Mouse (Mus musculus): ENCODE results near the gene Dppa2. TPM values are rescaled to one million over a fixed set of nuclear protein-coding genes. Genes with fewer than 3 reads are reported as not detected.

Gene Dppa2
- polyA plus RNA-seq, 1 experiment from 2014 or later, result not detected

GRCm38 (mm10) chr16:48328420-48328819 is 24.7 kb downstream of the Dppa2 start:
- H3K9ac ChIP-seq (ENCODE audit: low read depth, low read length), result no peak overlapping the region
- no peak overlapping the region for H3K4me2 ChIP-seq (ENCODE audit: low read length)
- H3K4me3 ChIP-seq (replicated peaks; ENCODE audit: low read depth, low read length), result no peak overlapping the region
- TF ChIP-seq CTCF (IDR thresholded peaks at IDR 0.05; ENCODE audit: low read depth), result peak; percentile 21; the same call in 1 of the 2 replicates
- H3K27me3 ChIP-seq (ENCODE audit: insufficient read depth, low read length), result no peaks in the 10 kb centered on the region
- no peaks in the 10 kb centered on the region for H3K4me1 ChIP-seq (replicated peaks; ENCODE audit: insufficient read depth, low read length)
- H3K27ac ChIP-seq, result no peak overlapping the region
- no peaks in the 10 kb centered on the region for H3K36me3 ChIP-seq (ENCODE audit: insufficient read depth, low read length)
- ATAC-seq (replicated peaks; ENCODE audit: low FRiP score, low read depth) (no peak), DNase-seq (ENCODE audit: low spot score) (no peak)
- 94% methylated on average over 2 of the region's 2 CpGs for WGBS
- no peaks in the 10 kb centered on the region for H3K9me3 ChIP-seq (replicated peaks; ENCODE audit: low read length)

DNA sequence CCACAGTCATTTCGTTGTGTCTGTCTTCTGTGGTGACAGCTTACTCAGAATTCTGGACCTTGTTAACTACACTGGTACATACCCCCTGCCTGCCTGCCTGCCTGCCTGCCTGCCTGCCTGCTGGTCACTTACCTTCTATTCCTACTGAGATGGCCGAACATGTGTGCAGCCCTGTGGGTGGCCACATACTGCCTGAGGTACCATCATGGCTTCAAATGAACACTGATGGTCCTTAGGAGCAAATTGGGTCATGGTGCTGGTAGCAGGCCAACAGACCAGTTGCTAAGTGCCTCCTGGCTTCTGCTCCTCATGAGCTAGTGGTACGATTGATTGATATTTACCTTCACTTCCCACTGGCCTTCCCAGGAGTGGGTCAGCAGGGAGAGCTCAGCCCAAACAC is 28.1 kb downstream of the Dppa2 start:
- H3K9me3 ChIP-seq (replicated peaks; ENCODE audit: low read length), result no peaks in the 10 kb centered on the region
- H3K9ac ChIP-seq (ENCODE audit: low read depth, low read length), result no peak overlapping the region
- no peak for TF ChIP-seq CTCF (IDR thresholded peaks at IDR 0.05; ENCODE audit: low read depth)
- WGBS, result 78% methylated on average over 3 of the region's 3 CpGs
- DNase-seq (ENCODE audit: low spot score), result no peak
- H3K27ac ChIP-seq, result no peak overlapping the region
- no peak overlapping the region for H3K4me3 ChIP-seq (replicated peaks; ENCODE audit: low read depth, low read length)
- ATAC-seq (replicated peaks; ENCODE audit: low FRiP score, low read depth), result no peak
- no peaks in the 10 kb centered on the region for H3K36me3 ChIP-seq (ENCODE audit: insufficient read depth, low read length)
- H3K4me2 ChIP-seq (ENCODE audit: low read length), result no peak overlapping the region
- no peaks in the 10 kb centered on the region for H3K27me3 ChIP-seq (ENCODE audit: insufficient read depth, low read length)
- no peaks in the 10 kb centered on the region for H3K4me1 ChIP-seq (replicated peaks; ENCODE audit: insufficient read depth, low read length)

DNA sequence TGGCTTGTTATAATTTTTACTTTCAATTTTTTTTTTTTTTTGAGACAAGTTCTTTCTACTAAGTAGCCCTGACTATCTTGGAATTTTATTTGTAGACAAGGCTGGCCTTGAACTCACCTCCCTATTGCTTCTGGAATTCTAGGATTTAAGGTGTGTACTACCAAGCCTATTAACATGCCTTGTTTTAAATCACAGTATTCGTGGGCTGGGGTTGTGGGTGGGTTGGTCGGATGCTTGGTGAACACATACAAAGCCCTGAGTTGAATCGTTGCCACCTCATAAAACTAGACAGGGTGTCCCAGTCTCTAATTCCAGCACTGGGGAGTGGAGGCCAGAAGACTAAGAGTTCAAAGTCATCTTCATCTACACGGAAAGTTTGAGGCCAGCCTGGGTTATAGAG is 31.6 kb downstream of the Dppa2 start:
- no peak overlapping the region for H3K4me2 ChIP-seq (ENCODE audit: low read length)
- H3K9ac ChIP-seq (ENCODE audit: low read depth, low read length), result no peak overlapping the region
- H3K4me3 ChIP-seq (replicated peaks; ENCODE audit: low read depth, low read length), result no peak overlapping the region
- H3K36me3 ChIP-seq (ENCODE audit: insufficient read depth, low read length), result no peaks in the 10 kb centered on the region
- ATAC-seq (replicated peaks; ENCODE audit: low FRiP score, low read depth) (no peak), DNase-seq (ENCODE audit: low spot score) (no peak)
- 77% methylated on average over 4 of the region's 4 CpGs for WGBS
- H3K27ac ChIP-seq, result no peak overlapping the region
- TF ChIP-seq CTCF (IDR thresholded peaks at IDR 0.05; ENCODE audit: low read depth), result no peak
- no peaks in the 10 kb centered on the region for H3K9me3 ChIP-seq (replicated peaks; ENCODE audit: low read length)
- no peaks in the 10 kb centered on the region for H3K27me3 ChIP-seq (ENCODE audit: insufficient read depth, low read length)
- no peaks in the 10 kb centered on the region for H3K4me1 ChIP-seq (replicated peaks; ENCODE audit: insufficient read depth, low read length)

DNA sequence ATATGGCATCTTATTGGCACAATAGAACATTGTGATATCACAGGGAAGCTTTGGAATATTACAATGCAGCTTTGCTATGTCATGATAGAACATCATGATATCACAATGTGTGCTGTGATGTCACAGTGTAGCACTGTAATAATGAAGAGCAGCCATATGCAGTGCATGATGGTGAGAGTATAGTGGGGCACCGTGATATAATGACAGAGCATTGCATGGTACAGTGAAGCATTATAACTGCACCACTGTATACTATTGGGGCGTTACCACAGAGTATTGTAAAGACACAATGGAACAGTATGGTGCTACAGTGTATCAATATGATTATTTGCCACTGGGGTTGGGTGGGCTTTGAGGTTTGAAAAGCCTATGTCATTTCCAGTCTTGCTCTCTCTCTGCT is 40.5 kb downstream of the Dppa2 start:
- no peaks in the 10 kb centered on the region for H3K9me3 ChIP-seq (replicated peaks; ENCODE audit: low read length)
- no peak overlapping the region for H3K9ac ChIP-seq (ENCODE audit: low read depth, low read length)
- H3K27ac ChIP-seq, result no peak overlapping the region
- no peak for TF ChIP-seq CTCF (IDR thresholded peaks at IDR 0.05; ENCODE audit: low read depth)
- no peak overlapping the region for H3K4me2 ChIP-seq (ENCODE audit: low read length)
- H3K27me3 ChIP-seq (ENCODE audit: insufficient read depth, low read length), result no peaks in the 10 kb centered on the region
- DNase-seq (ENCODE audit: low spot score), result no peak
- H3K4me3 ChIP-seq (replicated peaks; ENCODE audit: low read depth, low read length), result no peak overlapping the region
- H3K4me1 ChIP-seq (replicated peaks; ENCODE audit: insufficient read depth, low read length), result no peaks in the 10 kb centered on the region
- WGBS, result 85% methylated on average over 2 of the region's 2 CpGs
- H3K36me3 ChIP-seq (ENCODE audit: insufficient read depth, low read length), result no peaks in the 10 kb centered on the region
- no peak for ATAC-seq (replicated peaks; ENCODE audit: low FRiP score, low read depth)

DNA sequence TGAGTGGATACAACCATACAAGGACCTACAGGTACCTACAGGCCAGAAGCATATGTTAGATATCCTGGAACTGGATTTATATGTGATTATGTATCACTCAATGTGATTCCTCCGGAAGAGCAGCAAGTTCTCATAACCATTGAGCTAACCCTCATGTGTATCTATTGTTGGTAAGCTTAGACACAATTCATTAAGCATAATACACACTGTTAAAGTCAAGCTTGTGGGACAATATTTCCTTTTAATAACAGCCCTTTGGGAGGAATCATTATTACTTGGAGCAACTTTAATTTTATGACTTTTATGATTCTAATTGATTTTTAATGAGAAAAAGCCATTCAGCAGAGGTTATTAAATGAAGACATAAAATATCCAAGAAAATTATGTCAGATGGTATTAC is 43.5 kb downstream of the Dppa2 start:
- H3K27me3 ChIP-seq (ENCODE audit: insufficient read depth, low read length), result no peaks in the 10 kb centered on the region
- 89% methylated on average over 1 of the region's 1 CpGs for WGBS
- no peaks in the 10 kb centered on the region for H3K36me3 ChIP-seq (ENCODE audit: insufficient read depth, low read length)
- H3K4me1 ChIP-seq (replicated peaks; ENCODE audit: insufficient read depth, low read length), result no peaks in the 10 kb centered on the region
- ATAC-seq (replicated peaks; ENCODE audit: low FRiP score, low read depth), result no peak
- DNase-seq (ENCODE audit: low spot score), result no peak
- no peak overlapping the region for H3K4me2 ChIP-seq (ENCODE audit: low read length)
- H3K4me3 ChIP-seq (replicated peaks; ENCODE audit: low read depth, low read length), result no peak overlapping the region
- no peaks in the 10 kb centered on the region for H3K9me3 ChIP-seq (replicated peaks; ENCODE audit: low read length)
- no peak for TF ChIP-seq CTCF (IDR thresholded peaks at IDR 0.05; ENCODE audit: low read depth)
- H3K27ac ChIP-seq, result no peak overlapping the region
- no peak overlapping the region for H3K9ac ChIP-seq (ENCODE audit: low read depth, low read length)

DNA sequence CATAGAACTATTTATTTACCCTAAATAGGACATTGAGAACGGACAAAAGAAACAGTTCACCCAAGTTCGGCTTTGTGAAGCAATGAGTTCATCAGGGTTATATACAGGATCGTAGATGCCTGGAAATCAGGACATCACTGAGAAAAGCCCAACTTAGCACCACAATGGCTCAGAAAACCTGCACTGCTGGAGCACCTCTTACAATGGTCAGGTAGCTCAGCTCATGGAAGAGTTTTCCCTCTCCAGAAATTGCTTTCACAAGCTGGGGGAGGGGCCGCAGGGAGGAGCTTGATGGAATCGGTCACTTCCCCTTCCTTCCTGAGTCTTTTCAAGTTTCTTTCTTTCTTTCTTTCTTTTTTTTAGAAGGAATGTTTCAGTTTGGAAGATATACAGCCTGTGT is 52.0 kb downstream of the Dppa2 start:
- H3K9ac ChIP-seq (ENCODE audit: low read depth, low read length), result no peak overlapping the region
- H3K36me3 ChIP-seq (ENCODE audit: insufficient read depth, low read length), result no peaks in the 10 kb centered on the region
- no peak for ATAC-seq (replicated peaks; ENCODE audit: low FRiP score, low read depth)
- H3K27me3 ChIP-seq (ENCODE audit: insufficient read depth, low read length), result no peaks in the 10 kb centered on the region
- H3K27ac ChIP-seq, result no peak overlapping the region
- no peaks in the 10 kb centered on the region for H3K4me1 ChIP-seq (replicated peaks; ENCODE audit: insufficient read depth, low read length)
- no peak for TF ChIP-seq CTCF (IDR thresholded peaks at IDR 0.05; ENCODE audit: low read depth)
- H3K4me3 ChIP-seq (replicated peaks; ENCODE audit: low read depth, low read length), result no peak overlapping the region
- no peaks in the 10 kb centered on the region for H3K9me3 ChIP-seq (replicated peaks; ENCODE audit: low read length)
- no peak for DNase-seq (ENCODE audit: low spot score)
- H3K4me2 ChIP-seq (ENCODE audit: low read length), result no peak overlapping the region
- WGBS, result 87% methylated on average over 5 of the region's 5 CpGs

DNA sequence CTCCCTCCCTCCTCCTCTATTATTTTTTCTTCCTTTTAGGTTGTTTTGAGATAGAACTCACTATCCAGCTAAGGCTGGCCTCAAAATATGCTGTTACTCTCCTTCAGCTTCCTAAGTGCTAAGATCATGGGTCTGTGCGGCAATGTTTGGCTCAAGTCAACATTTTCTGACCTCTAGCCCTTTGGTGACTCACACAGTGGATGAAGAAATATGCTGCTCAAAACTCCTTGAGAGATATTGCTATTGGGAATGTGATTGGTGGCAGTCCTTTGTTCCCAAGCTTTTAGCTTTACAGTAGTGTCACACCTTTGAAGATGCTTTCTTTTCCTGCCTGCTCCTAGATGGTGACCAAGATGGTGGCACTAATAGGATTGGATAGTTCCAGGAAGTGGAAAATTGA is 52.7 kb downstream of the Dppa2 start:
- no peak overlapping the region for H3K4me3 ChIP-seq (replicated peaks; ENCODE audit: low read depth, low read length)
- H3K4me2 ChIP-seq (ENCODE audit: low read length), result no peak overlapping the region
- DNase-seq (ENCODE audit: low spot score) (no peak), ATAC-seq (replicated peaks; ENCODE audit: low FRiP score, low read depth) (no peak)
- no peaks in the 10 kb centered on the region for H3K9me3 ChIP-seq (replicated peaks; ENCODE audit: low read length)
- TF ChIP-seq CTCF (IDR thresholded peaks at IDR 0.05; ENCODE audit: low read depth), result no peak
- no peak overlapping the region for H3K27ac ChIP-seq
- H3K36me3 ChIP-seq (ENCODE audit: insufficient read depth, low read length), result no peaks in the 10 kb centered on the region
- no peaks in the 10 kb centered on the region for H3K27me3 ChIP-seq (ENCODE audit: insufficient read depth, low read length)
- H3K9ac ChIP-seq (ENCODE audit: low read depth, low read length), result no peak overlapping the region
- H3K4me1 ChIP-seq (replicated peaks; ENCODE audit: insufficient read depth, low read length), result no peaks in the 10 kb centered on the region
- 89% methylated on average over 1 of the region's 1 CpGs for WGBS

Data from kidney, postnatal 0 days (tissue).